Mouse (Mus musculus): ENCODE measurements around the gene Slc2a9.

DNA sequence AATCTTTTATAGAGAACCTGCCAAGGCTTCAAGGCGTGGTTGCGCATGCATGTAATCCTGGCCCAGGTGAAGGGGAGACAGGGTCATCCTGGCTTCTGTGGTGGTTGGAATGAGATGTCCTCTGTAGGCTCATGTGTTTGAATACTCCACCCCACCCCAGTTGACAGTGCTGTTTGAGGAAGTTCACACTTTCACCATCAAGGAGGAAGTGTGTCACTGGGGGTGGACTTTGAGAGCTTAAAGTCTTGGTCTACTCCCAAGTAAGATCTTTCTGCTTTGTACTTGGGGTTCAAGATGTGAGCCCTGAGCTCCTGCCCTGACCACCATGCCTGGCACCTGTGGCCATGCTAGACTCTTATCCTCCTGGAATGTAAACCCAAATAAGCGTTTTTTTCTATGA lies 100.7 kb downstream of the Slc2a9 start:
- TF ChIP-seq CTCF (IDR thresholded peaks at IDR 0.05; ENCODE audit: low read depth, low read length), result no peak
- TF ChIP-seq POLR2A (IDR thresholded peaks at IDR 0.05; ENCODE audit: insufficient read depth, low read length), result no peak

All from ES-Bruce4 (cell line).